9 mouse cellular contexts compared by ENCODE assay signal in genomic region chr5:120568336-120568768, GRCm38 (mm10). TPM values are rescaled to one million over a fixed set of nuclear protein-coding genes. Genes with fewer than 3 reads are reported as not detected.
DNase-seq lines count a peak whose midpoint lies in the region; ATAC-seq and TF ChIP-seq lines count a peak whose summit lies in the region.
"Had no signal": no experiment of that assay in that cellular context is flagged by ENCODE, and none has a peak within 500 bp of the region (broad histone marks: within the 10 kb centered on the region; RNA-seq: fewer than 3 reads in every experiment).

No protein-coding gene starts in this region.

- no peak for DNase-seq in left cerebral cortex, adult 2 months (ENCODE audit: extremely low spot score in 1 of 2, low spot score in 2 of 2)
- no peak for DNase-seq in left cerebral cortex, postnatal 14 days (ENCODE audit: low spot score in 2 of 2)
- no peak for DNase-seq in embryonic facial prominence, embryonic 10.5 days (ENCODE audit: low spot score)
- DNase-seq in hindbrain, embryonic 11.5 days (ENCODE audit: low spot score): no peak
- no peak for DNase-seq in layer of hippocampus, postnatal 25 days (ENCODE audit: extremely low spot score in 1 of 2, low spot score in 1 of 2)
- no peak for DNase-seq in gastrocnemius, postnatal 25 days
- DNase-seq in liver, postnatal 0 days: no peak
- DNase-seq: layer of hippocampus, postnatal 36 days had no signal

- ATAC-seq in hindbrain, embryonic 11.5 days (ENCODE audit: low FRiP score): no peak
- ATAC-seq in neural tube, embryonic 12.5 days (ENCODE audit: low FRiP score, low read depth): no peak
- ATAC-seq in liver, postnatal 0 days: no peak

- H3K9me3 ChIP-seq in embryonic facial prominence, embryonic 10.5 days: no peaks in the 10 kb centered on the region
- no peaks in the 10 kb centered on the region for H3K9me3 ChIP-seq in hindbrain, embryonic 11.5 days (ENCODE audit: control insufficient read depth, low read length)
- H3K9me3 ChIP-seq in neural tube, embryonic 12.5 days: no peaks in the 10 kb centered on the region
- no peaks in the 10 kb centered on the region for H3K9me3 ChIP-seq in liver, postnatal 0 days (ENCODE audit: low read length)

- H3K36me3 ChIP-seq in embryonic facial prominence, embryonic 10.5 days (replicated peaks): no peaks in the 10 kb centered on the region
- H3K36me3 ChIP-seq in hindbrain, embryonic 11.5 days (ENCODE audit: control insufficient read depth, insufficient read depth, low read length): no peaks in the 10 kb centered on the region
- no peaks in the 10 kb centered on the region for H3K36me3 ChIP-seq in neural tube, embryonic 12.5 days
- H3K36me3 ChIP-seq in liver, postnatal 0 days (replicated peaks; ENCODE audit: insufficient read depth, low read length): peaks cover 3% of the 10 kb centered on the region; the same call in 1 of the 2 replicates

- peak overlapping the region; percentile 78; the same call in 1 of the 2 replicates for H3K27ac ChIP-seq in left cerebral cortex, adult 2 months
- peak overlapping the region; percentile 80 for H3K27ac ChIP-seq in embryonic facial prominence, embryonic 10.5 days (replicated peaks)
- peak overlapping the region; percentile 70 for H3K27ac ChIP-seq in hindbrain, embryonic 11.5 days (ENCODE audit: low read depth, low read length)
- H3K27ac ChIP-seq in neural tube, embryonic 12.5 days: peak overlapping the region; percentile 86
- no peak overlapping the region for H3K27ac ChIP-seq in liver, postnatal 0 days (ENCODE audit: low read depth)

- no peak overlapping the region for H3K4me2 ChIP-seq in hindbrain, embryonic 11.5 days (replicated peaks; ENCODE audit: low read depth, low read length)
- H3K4me2 ChIP-seq in neural tube, embryonic 12.5 days (replicated peaks): peak overlapping the region; percentile 40
- no peak overlapping the region for H3K4me2 ChIP-seq in liver, postnatal 0 days (ENCODE audit: low read depth, low read length)

- TF ChIP-seq CTCF in left cerebral cortex, adult 2 months (IDR thresholded peaks at IDR 0.05): no peak
- TF ChIP-seq CTCF in liver, postnatal 0 days (IDR thresholded peaks at IDR 0.05; ENCODE audit: low read depth): no peak

- intact Hi-C loops in left cerebral cortex, adult 2 months (cut with DNase I): no loop called here
- intact Hi-C loops in left cerebral cortex, postnatal 14 days (cut with DNase I): no loop called here

- WGBS in embryonic facial prominence, embryonic 10.5 days: 75% methylated on average over 9 of the region's 9 CpGs
- WGBS in hindbrain, embryonic 11.5 days: 65% methylated on average over 9 of the region's 9 CpGs
- 45% methylated on average over 9 of the region's 9 CpGs for WGBS in neural tube, embryonic 12.5 days
- WGBS in liver, postnatal 0 days (ENCODE audit: insufficient replicate concordance): 83% methylated on average over 9 of the region's 9 CpGs

- H3K4me1 ChIP-seq in embryonic facial prominence, embryonic 10.5 days: peaks cover 87% of the 10 kb centered on the region
- H3K4me1 ChIP-seq in hindbrain, embryonic 11.5 days (replicated peaks; ENCODE audit: control insufficient read depth, insufficient read depth, low read length): peaks cover 29% of the 10 kb centered on the region
- H3K4me1 ChIP-seq in neural tube, embryonic 12.5 days: peaks cover 83% of the 10 kb centered on the region
- peaks cover 52% of the 10 kb centered on the region for H3K4me1 ChIP-seq in liver, postnatal 0 days (ENCODE audit: insufficient read depth)

- peak overlapping the region; percentile 1; the same call in 1 of the 2 replicates for H3K9ac ChIP-seq in hindbrain, embryonic 11.5 days (ENCODE audit: low read depth, low read length)
- H3K9ac ChIP-seq in neural tube, embryonic 12.5 days: 0 out of 2 replicates have a peak overlapping the region, but pooled peaks have one; percentile 42
- no peak overlapping the region; the same call in 1 of the 2 replicates for H3K9ac ChIP-seq in liver, postnatal 0 days (replicated peaks)

- no peak overlapping the region for H3K4me3 ChIP-seq in left cerebral cortex, adult 2 months
- no peak overlapping the region for H3K4me3 ChIP-seq in embryonic facial prominence, embryonic 10.5 days
- no peak overlapping the region for H3K4me3 ChIP-seq in hindbrain, embryonic 11.5 days (ENCODE audit: low read depth, low read length)
- H3K4me3 ChIP-seq in neural tube, embryonic 12.5 days: no peak overlapping the region
- no peak overlapping the region for H3K4me3 ChIP-seq in liver, postnatal 0 days (ENCODE audit: low read depth, low read length)

- H3K27me3 ChIP-seq in embryonic facial prominence, embryonic 10.5 days (replicated peaks; ENCODE audit: low read depth, poor library complexity, severe bottlenecking): no peaks in the 10 kb centered on the region
- H3K27me3 ChIP-seq in hindbrain, embryonic 11.5 days (ENCODE audit: control insufficient read depth, insufficient read depth, low read length): no peaks in the 10 kb centered on the region
- no peaks in the 10 kb centered on the region for H3K27me3 ChIP-seq in neural tube, embryonic 12.5 days (replicated peaks)
- H3K27me3 ChIP-seq in liver, postnatal 0 days (ENCODE audit: insufficient read depth, low read length): no peaks in the 10 kb centered on the region

- TF ChIP-seq EP300 in liver, postnatal 0 days (IDR thresholded peaks at IDR 0.05; ENCODE audit: low read depth): no peak

RNA-seq across cellular contexts. Expression of gene Tpcn1, which starts 20.1 kb away (rescaled TPM):
- 10 to 100 TPM; 36.8 to 42.1 TPM for total RNA-seq in left cerebral cortex, adult 2 months (2021)
- 10 to 100 TPM; 47.7 to 50.0 TPM for total RNA-seq in left cerebral cortex, postnatal 14 days (2021)
- 11.9 and 12.3 TPM in 2 replicates for polyA plus RNA-seq in embryonic facial prominence, embryonic 10.5 days (2016; fragmentation: Nextera tagmentation; extraction: Ambion mirVana)
- 12.5 and 15.6 TPM in 2 replicates for polyA plus RNA-seq in hindbrain, embryonic 11.5 days (2014; fragmentation: Nextera tagmentation; extraction: Ambion mirVana)
- 19.4 and 21.7 TPM in 2 replicates for polyA plus RNA-seq in neural tube, embryonic 12.5 days (2016; fragmentation: Nextera tagmentation; extraction: Ambion mirVana)
- 10 to 100 TPM; 31.0 to 39.9 TPM for total RNA-seq in layer of hippocampus, postnatal 25 days (2021)
- 10 to 100 TPM; 44.3 to 48.3 TPM for total RNA-seq in gastrocnemius, postnatal 25 days (2021)
- polyA plus RNA-seq in liver, postnatal 0 days (2015; fragmentation: Nextera tagmentation; extraction: Ambion mirVana): 16.3 and 18.6 TPM in 2 replicates

RNA-seq across cellular contexts. Expression of gene Iqcd, which starts 20.5 kb away (rescaled TPM):
- under 1 TPM; 0.47 to 0.75 TPM for total RNA-seq in left cerebral cortex, adult 2 months (2021)
- total RNA-seq in left cerebral cortex, postnatal 14 days (2021): under 1 TPM; 0.22 to 0.59 TPM
- polyA plus RNA-seq in embryonic facial prominence, embryonic 10.5 days (2016; fragmentation: Nextera tagmentation; extraction: Ambion mirVana): 0.65 and 0.81 TPM in 2 replicates
- polyA plus RNA-seq in hindbrain, embryonic 11.5 days (2014; fragmentation: Nextera tagmentation; extraction: Ambion mirVana): 1.1 and 1.4 TPM in 2 replicates
- 0.70 and 0.93 TPM in 2 replicates for polyA plus RNA-seq in neural tube, embryonic 12.5 days (2016; fragmentation: Nextera tagmentation; extraction: Ambion mirVana)
- under 1 TPM; 0.79 to 0.80 TPM for total RNA-seq in layer of hippocampus, postnatal 25 days (2021)
- total RNA-seq in gastrocnemius, postnatal 25 days (2021): under 1 TPM in 1 of 2 experiments, not detected in 1; 0.18 TPM
- polyA plus RNA-seq in liver, postnatal 0 days (2015; fragmentation: Nextera tagmentation; extraction: Ambion mirVana): 0.75 and 0.84 TPM in 2 replicates

RNA-seq across cellular contexts. Expression of gene Rita1, which starts 44.0 kb away (rescaled TPM):
- total RNA-seq in left cerebral cortex, adult 2 months (2021): 10 to 100 TPM; 29.5 to 29.9 TPM
- 10 to 100 TPM; 31.5 to 32.4 TPM for total RNA-seq in left cerebral cortex, postnatal 14 days (2021)
- polyA plus RNA-seq in embryonic facial prominence, embryonic 10.5 days (2016; fragmentation: Nextera tagmentation; extraction: Ambion mirVana): 19.4 and 20.1 TPM in 2 replicates
- polyA plus RNA-seq in hindbrain, embryonic 11.5 days (2014; fragmentation: Nextera tagmentation; extraction: Ambion mirVana): 9.3 and 10.5 TPM in 2 replicates
- polyA plus RNA-seq in neural tube, embryonic 12.5 days (2016; fragmentation: Nextera tagmentation; extraction: Ambion mirVana): 19.1 and 20.1 TPM in 2 replicates
- 10 to 100 TPM; 23.9 to 25.5 TPM for total RNA-seq in layer of hippocampus, postnatal 25 days (2021)
- total RNA-seq in gastrocnemius, postnatal 25 days (2021): 1 to 10 TPM; 4.8 to 6.3 TPM
- 3.1 and 3.4 TPM in 2 replicates for polyA plus RNA-seq in liver, postnatal 0 days (2015; fragmentation: Nextera tagmentation; extraction: Ambion mirVana)

RNA-seq across cellular contexts. Expression of gene Ddx54, which starts 44.2 kb away (rescaled TPM):
- 10 to 100 TPM; 38.6 to 41.0 TPM for total RNA-seq in left cerebral cortex, adult 2 months (2021)
- 10 to 100 TPM; 44.5 to 48.0 TPM for total RNA-seq in left cerebral cortex, postnatal 14 days (2021)
- 62.3 and 64.3 TPM in 2 replicates for polyA plus RNA-seq in embryonic facial prominence, embryonic 10.5 days (2016; fragmentation: Nextera tagmentation; extraction: Ambion mirVana)
- polyA plus RNA-seq in hindbrain, embryonic 11.5 days (2014; fragmentation: Nextera tagmentation; extraction: Ambion mirVana): 25.9 and 32.4 TPM in 2 replicates
- 57.8 and 58.3 TPM in 2 replicates for polyA plus RNA-seq in neural tube, embryonic 12.5 days (2016; fragmentation: Nextera tagmentation; extraction: Ambion mirVana)
- 10 to 100 TPM; 40.7 to 42.5 TPM for total RNA-seq in layer of hippocampus, postnatal 25 days (2021)
- total RNA-seq in gastrocnemius, postnatal 25 days (2021): 10 to 100 TPM; 15.7 to 17.1 TPM
- 14.0 and 15.1 TPM in 2 replicates for polyA plus RNA-seq in liver, postnatal 0 days (2015; fragmentation: Nextera tagmentation; extraction: Ambion mirVana)

RNA-seq across cellular contexts. Expression of gene Slc8b1, which starts 57.4 kb away (rescaled TPM):
- 1 to 10 TPM; 4.5 to 7.5 TPM for total RNA-seq in left cerebral cortex, adult 2 months (2021)
- 1 to 10 TPM; 5.2 to 5.4 TPM for total RNA-seq in left cerebral cortex, postnatal 14 days (2021)
- polyA plus RNA-seq in embryonic facial prominence, embryonic 10.5 days (2016; fragmentation: Nextera tagmentation; extraction: Ambion mirVana): 4.1 and 5.2 TPM in 2 replicates
- 1.5 and 2.1 TPM in 2 replicates for polyA plus RNA-seq in hindbrain, embryonic 11.5 days (2014; fragmentation: Nextera tagmentation; extraction: Ambion mirVana)
- 5.6 and 6.9 TPM in 2 replicates for polyA plus RNA-seq in neural tube, embryonic 12.5 days (2016; fragmentation: Nextera tagmentation; extraction: Ambion mirVana)
- 10 to 100 TPM in 1 of 2 experiments, 1 to 10 TPM in 1; 6.5 to 14.3 TPM for total RNA-seq in layer of hippocampus, postnatal 25 days (2021)
- total RNA-seq in gastrocnemius, postnatal 25 days (2021): 10 to 100 TPM in 1 of 2 experiments, 1 to 10 TPM in 1; 9.4 to 11.7 TPM
- 15.3 and 17.1 TPM in 2 replicates for polyA plus RNA-seq in liver, postnatal 0 days (2015; fragmentation: Nextera tagmentation; extraction: Ambion mirVana)
